Mouse (Mus musculus): ENCODE data around the gene Snx29. TPM values are rescaled to one million over a fixed set of nuclear protein-coding genes. Genes with fewer than 3 reads are reported as not detected.
A peak's percentile ranks its signal among the peaks of the same experiment; 100 is the strongest.

Gene Snx29
- polyA plus RNA-seq, 1 experiment from 2014 or later: 10.0 TPM

DNA sequence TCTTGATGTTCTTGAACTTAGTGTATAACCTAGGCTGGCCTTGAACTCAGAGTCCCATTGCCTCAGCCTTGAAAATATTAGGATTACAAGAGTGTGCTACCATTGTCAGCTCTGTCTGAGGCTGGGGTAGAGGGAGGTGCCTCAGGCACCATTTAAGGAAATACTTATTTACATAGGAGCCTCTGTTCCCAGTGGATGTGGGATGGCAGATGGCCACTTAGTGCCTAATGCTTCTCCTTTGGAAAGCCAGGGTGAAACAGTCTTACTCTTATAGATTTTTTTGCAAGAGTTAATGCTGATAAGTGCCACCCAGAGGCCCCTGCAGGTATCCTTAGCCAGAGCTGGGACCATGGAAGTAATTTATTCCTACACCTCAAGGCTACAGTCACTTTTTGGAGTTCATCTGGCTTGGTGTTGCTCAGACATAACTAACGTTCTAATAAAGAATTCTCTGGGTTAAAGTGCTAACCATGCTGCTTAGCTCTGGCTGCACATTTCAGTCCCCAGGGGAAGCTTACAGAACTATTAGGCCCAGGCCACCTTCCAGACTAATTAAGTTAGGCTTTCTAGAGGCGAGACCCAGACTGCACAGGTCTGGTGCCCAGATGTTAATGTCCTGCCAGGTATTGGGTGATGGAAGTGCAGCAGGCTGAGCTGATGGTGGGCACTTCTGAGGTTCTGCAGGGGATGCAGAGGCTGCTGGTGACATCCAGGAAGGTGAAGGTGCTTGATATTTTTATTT is 135.1 kb downstream of the Snx29 start:
- H3K4me1 ChIP-seq (ENCODE audit: insufficient read depth, low read depth, low read length): peaks cover 13% of the 10 kb centered on the region
- DNase-seq (ENCODE audit: low spot score): no peak

GRCm38 (mm10) chr16:11460210-11460609 is 137.5 kb downstream of the Snx29 start:
- Histone ChIP-seq H3K4me2 (replicated peaks; ENCODE audit: low read depth, low read length) (no peak overlapping the region), H3K9ac (replicated peaks; ENCODE audit: low read depth) (no peak overlapping the region), H3K36me3 (ENCODE audit: insufficient read depth, low read length) (no peaks in the 10 kb centered on the region), H3K27ac (ENCODE audit: low read length) (peak overlapping the region; percentile 32; the same call in 1 of the 2 replicates), H3K4me3 (ENCODE audit: low read depth, low read length) (no peak overlapping the region), H3K27me3 (replicated peaks; ENCODE audit: insufficient read depth, low read length) (no peaks in the 10 kb centered on the region), H3K4me1 (ENCODE audit: insufficient read depth, low read depth, low read length) (peaks cover 13% of the 10 kb centered on the region), H3K9me3 (ENCODE audit: low read length) (no peaks in the 10 kb centered on the region)
- DNase-seq (ENCODE audit: low spot score) (no peak), ATAC-seq (no peak)
- 96% methylated on average over 1 of the region's 1 CpGs for WGBS
- TF ChIP-seq EP300 (IDR thresholded peaks at IDR 0.05) (no peak), CTCF (IDR thresholded peaks at IDR 0.05) (no peak)

More for the DNA sequence above, 135.1 kb downstream of the Snx29 start:
- Histone ChIP-seq H3K9me3 (ENCODE audit: low read length) (no peaks in the 10 kb centered on the region), H3K27ac (ENCODE audit: low read length) (no peak overlapping the region), H3K27me3 (replicated peaks; ENCODE audit: insufficient read depth, low read length) (no peaks in the 10 kb centered on the region), H3K36me3 (ENCODE audit: insufficient read depth, low read length) (no peaks in the 10 kb centered on the region), H3K4me2 (replicated peaks; ENCODE audit: low read depth, low read length) (no peak overlapping the region), H3K9ac (replicated peaks; ENCODE audit: low read depth) (no peak overlapping the region), H3K4me3 (ENCODE audit: low read depth, low read length) (no peak overlapping the region)
- ATAC-seq: no peak
- TF ChIP-seq CTCF (IDR thresholded peaks at IDR 0.05) (no peak), EP300 (IDR thresholded peaks at IDR 0.05) (no peak)
- 71% methylated on average over 2 of the region's 2 CpGs for WGBS

- 41% methylated on average over 7 of the region's 7 CpGs for WGBS
These were observed 138.9 kb downstream of the Snx29 start for GRCm38 (mm10) chr16:11461612-11462011.

DNA sequence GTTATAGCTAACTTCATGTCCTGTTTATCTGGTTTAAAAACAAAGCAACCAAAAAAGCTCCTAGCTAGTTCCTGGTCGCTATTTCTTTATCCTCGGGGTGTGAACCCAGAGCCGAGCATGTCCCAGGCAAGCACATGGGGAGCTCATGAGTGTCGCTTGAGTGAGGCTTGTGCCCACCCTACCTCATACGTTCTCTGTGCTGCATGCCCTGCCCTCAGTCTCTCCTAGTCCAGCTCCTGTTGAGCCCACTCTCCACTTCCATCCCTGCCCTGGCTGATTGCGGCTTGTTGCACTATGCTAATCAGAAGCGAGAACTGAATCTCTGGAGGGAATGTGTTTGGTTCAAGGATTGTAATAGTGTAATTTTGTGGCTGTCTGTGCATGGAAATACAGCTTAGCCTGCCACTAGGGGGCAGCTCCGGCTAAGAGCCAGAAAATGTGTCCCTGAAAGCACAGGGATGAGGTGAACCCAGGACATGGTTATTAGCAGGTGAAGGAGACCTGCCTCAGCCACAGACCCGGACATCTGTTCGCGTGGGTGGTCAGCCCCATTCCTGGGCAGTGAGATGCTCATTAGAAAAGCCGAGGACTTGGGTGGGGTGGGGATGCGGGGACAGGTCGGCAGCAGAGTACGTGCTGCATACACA is 145.9 kb downstream of the Snx29 start:
- H3K4me3 ChIP-seq (ENCODE audit: low read depth, low read length): no peak overlapping the region
- no peak overlapping the region for H3K9ac ChIP-seq (replicated peaks; ENCODE audit: low read depth)
- 56% methylated on average over 15 of the region's 15 CpGs for WGBS
- H3K9me3 ChIP-seq (ENCODE audit: low read length): no peaks in the 10 kb centered on the region
- no peak overlapping the region for H3K4me2 ChIP-seq (replicated peaks; ENCODE audit: low read depth, low read length)
- TF ChIP-seq CTCF (IDR thresholded peaks at IDR 0.05) (peak; percentile 90), EP300 (IDR thresholded peaks at IDR 0.05) (no peak)
- ATAC-seq: no peak; the same call in 1 of the 2 replicates
- H3K27ac ChIP-seq (ENCODE audit: low read length): no peak overlapping the region
- no peaks in the 10 kb centered on the region for H3K4me1 ChIP-seq (ENCODE audit: insufficient read depth, low read depth, low read length)
- H3K27me3 ChIP-seq (replicated peaks; ENCODE audit: insufficient read depth, low read length): no peaks in the 10 kb centered on the region
- DNase-seq (ENCODE audit: low spot score): peak; percentile 61
- H3K36me3 ChIP-seq (ENCODE audit: insufficient read depth, low read length): no peaks in the 10 kb centered on the region

More at GRCm38 (mm10) chr16:11461612-11462011, 138.9 kb downstream of the Snx29 start:
- DNase-seq (ENCODE audit: low spot score): peak; percentile 46
- Histone ChIP-seq H3K27ac (ENCODE audit: low read length) (0 out of 2 replicates have a peak overlapping the region, but pooled peaks have one; percentile 0), H3K36me3 (ENCODE audit: insufficient read depth, low read length) (no peaks in the 10 kb centered on the region), H3K27me3 (replicated peaks; ENCODE audit: insufficient read depth, low read length) (no peaks in the 10 kb centered on the region), H3K4me1 (ENCODE audit: insufficient read depth, low read depth, low read length) (peaks cover 13% of the 10 kb centered on the region), H3K9me3 (ENCODE audit: low read length) (no peaks in the 10 kb centered on the region), H3K4me3 (ENCODE audit: low read depth, low read length) (no peak overlapping the region), H3K9ac (replicated peaks; ENCODE audit: low read depth) (no peak overlapping the region), H3K4me2 (replicated peaks; ENCODE audit: low read depth, low read length) (no peak overlapping the region)
- no peak for TF ChIP-seq CTCF (IDR thresholded peaks at IDR 0.05)
- no peak for TF ChIP-seq EP300 (IDR thresholded peaks at IDR 0.05)
- ATAC-seq: peak; percentile 60; the same call in 1 of the 2 replicates

DNA sequence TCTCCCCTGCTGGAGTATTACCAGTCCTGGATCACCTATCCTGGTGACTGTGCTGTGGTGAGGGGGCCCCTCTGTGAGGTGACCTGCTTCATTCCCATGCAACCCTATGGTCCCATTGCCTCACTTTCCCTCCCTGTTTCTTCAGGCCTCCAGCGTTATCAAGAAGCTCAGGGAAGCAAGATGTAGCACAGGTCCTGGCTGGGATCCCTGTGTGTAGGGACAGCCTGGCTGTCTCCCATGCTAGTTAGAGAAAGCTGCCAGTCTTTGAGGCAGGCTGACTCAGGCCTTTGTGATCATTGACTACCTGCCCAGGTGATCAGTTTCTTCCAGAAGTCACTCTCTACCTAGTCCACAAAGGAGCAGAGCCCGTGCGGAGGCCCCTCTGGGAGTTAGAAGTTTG is 146.8 kb downstream of the Snx29 start:
- H3K27me3 ChIP-seq (replicated peaks; ENCODE audit: insufficient read depth, low read length): no peaks in the 10 kb centered on the region
- DNase-seq (ENCODE audit: low spot score) (no peak), ATAC-seq (no peak)
- no peak overlapping the region for H3K9ac ChIP-seq (replicated peaks; ENCODE audit: low read depth)
- no peaks in the 10 kb centered on the region; the same call in 1 of the 2 replicates for H3K4me1 ChIP-seq (ENCODE audit: insufficient read depth, low read depth, low read length)
- no peak overlapping the region for H3K27ac ChIP-seq (ENCODE audit: low read length)
- no peaks in the 10 kb centered on the region for H3K9me3 ChIP-seq (ENCODE audit: low read length)
- H3K4me3 ChIP-seq (ENCODE audit: low read depth, low read length): no peak overlapping the region
- WGBS: 92% methylated on average over 3 of the region's 3 CpGs
- no peak overlapping the region for H3K4me2 ChIP-seq (replicated peaks; ENCODE audit: low read depth, low read length)
- H3K36me3 ChIP-seq (ENCODE audit: insufficient read depth, low read length): no peaks in the 10 kb centered on the region
- TF ChIP-seq EP300 (IDR thresholded peaks at IDR 0.05) (no peak), CTCF (IDR thresholded peaks at IDR 0.05) (no peak)

DNA sequence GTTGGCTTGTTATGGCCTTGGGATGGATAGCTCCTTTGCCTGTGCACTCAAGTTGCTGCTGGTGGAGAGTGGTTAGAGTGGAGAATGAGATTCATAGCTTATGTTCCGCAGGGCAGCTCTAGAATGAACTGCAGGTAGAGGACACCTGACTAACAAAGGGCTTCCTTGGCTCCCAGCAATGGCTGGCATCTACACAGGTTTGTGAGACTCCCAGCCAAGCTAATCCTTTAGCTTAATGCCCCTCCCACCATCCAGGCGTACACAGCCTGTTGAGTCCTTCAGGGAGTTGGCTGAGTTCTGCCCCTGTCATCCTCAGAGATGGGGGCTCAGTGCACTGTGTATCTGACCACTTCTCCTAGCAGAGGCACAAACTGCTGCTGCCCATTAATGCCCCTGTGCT is 148.5 kb downstream of the Snx29 start:
- Histone ChIP-seq H3K4me3 (ENCODE audit: low read depth, low read length) (no peak overlapping the region), H3K27me3 (replicated peaks; ENCODE audit: insufficient read depth, low read length) (no peaks in the 10 kb centered on the region), H3K36me3 (ENCODE audit: insufficient read depth, low read length) (no peaks in the 10 kb centered on the region), H3K27ac (ENCODE audit: low read length) (no peak overlapping the region), H3K4me2 (replicated peaks; ENCODE audit: low read depth, low read length) (no peak overlapping the region), H3K9ac (replicated peaks; ENCODE audit: low read depth) (no peak overlapping the region), H3K9me3 (ENCODE audit: low read length) (no peaks in the 10 kb centered on the region), H3K4me1 (ENCODE audit: insufficient read depth, low read depth, low read length) (peaks cover 4% of the 10 kb centered on the region; the same call in 1 of the 2 replicates)
- no peak for DNase-seq (ENCODE audit: low spot score)
- 88% methylated on average over 2 of the region's 2 CpGs for WGBS
- TF ChIP-seq EP300 (IDR thresholded peaks at IDR 0.05) (no peak), CTCF (IDR thresholded peaks at IDR 0.05) (no peak)
- no peak for ATAC-seq
